Mouse (Mus musculus) lung, adult 10 weeks (tissue): ENCODE measurements around the gene Fbxo40. TPM values are rescaled to one million over a fixed set of nuclear protein-coding genes. Genes with fewer than 3 reads are reported as not detected.

Experiments
- polyA plus RNA-seq: library from polyadenylated mRNA; stranded (reverse); fragments of 350-450 nt; fragmentation: Illumina TruSeq; extraction: RNeasy Lipid Tissue Mini Kit (QIAGEN cat#74804); gene quantifications from one replicate; pipeline ENCODE4 v1.2.3, GENCODE M21; 2014; ENCODE audit warnings: low read depth, low replicate concordance; ENCODE audit not compliant: insufficient read depth

Fbxo40 gene
- 0.91 TPM for polyA plus RNA-seq

DNA sequence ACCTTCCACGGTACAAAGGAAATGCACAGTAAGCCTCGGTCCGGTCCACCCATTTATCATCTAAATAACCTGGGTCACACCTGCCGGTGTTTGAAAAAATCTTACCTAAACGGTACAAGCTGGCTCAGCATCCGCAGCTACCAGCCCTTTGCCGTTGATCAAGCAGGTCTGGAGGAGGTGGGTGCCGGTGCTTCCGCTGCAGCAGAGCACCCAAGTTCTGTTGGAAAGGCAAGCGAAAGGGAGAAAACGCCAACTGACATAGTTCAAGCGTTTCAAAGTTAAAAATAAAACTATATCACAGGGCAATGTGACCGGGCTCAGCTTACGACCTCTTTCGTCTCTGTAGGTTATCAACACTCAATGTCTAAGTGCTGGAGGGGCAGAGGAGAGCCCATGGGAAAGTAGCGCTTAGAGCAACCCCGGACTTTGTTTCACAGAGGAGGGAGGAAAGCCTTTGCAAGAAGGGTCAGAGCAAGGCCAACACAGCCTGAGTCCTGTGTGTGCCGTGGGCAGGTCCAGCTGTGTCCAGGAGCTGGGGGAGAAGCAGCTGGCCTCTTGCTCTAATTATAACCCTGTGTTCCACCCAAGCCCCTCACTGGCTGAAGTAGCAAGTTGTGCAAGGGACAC lies at the start of gene Fbxo40:
TSS of gene Fbxo40 (minus strand) at position 469 of the 627 bp plus-strand sequence.

DNA sequence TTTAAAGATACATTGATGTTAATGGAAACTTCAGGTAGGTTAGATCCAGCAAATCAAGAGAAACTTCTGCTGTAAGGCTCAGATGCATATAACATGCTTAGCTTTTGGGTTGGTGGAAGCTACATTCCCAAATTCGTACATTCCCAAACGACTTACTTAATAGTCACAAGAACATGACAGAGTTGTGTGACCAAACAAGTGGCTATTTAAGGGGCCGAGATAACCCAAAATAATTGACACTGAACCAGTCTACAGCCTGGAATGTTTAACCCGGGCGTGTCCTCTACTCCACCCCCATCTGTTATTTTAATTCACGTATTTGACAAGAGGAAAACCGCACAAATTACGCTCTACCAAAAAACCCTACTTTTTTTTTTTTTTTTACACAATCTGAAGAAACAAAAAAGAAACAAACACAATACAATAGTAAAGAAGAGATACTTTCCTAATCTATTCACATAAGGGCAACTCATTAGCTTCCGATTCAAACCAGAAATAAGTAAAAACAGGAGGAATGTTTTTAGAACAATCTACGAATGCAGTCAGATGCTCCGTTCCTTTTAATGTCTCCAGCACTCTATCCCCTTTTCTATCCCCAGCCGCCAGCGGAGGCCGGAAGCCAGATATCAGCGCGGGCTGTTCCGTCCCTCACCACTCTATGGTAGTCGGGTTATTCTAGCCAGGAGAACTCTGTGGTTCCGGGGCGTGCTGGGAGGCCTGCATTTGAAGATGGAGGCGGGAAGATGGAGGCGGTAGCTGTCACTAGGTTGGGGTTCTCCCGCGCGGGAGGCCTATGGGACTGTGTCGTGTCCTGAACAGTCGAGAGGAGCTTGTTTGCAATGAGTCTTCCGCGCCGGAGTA lies 21.0 kb upstream of the Fbxo40 start, which contains the start of gene Polq:
TSS of gene Polq (plus strand) at position 726 of the 861 bp plus-strand sequence.

DNA sequence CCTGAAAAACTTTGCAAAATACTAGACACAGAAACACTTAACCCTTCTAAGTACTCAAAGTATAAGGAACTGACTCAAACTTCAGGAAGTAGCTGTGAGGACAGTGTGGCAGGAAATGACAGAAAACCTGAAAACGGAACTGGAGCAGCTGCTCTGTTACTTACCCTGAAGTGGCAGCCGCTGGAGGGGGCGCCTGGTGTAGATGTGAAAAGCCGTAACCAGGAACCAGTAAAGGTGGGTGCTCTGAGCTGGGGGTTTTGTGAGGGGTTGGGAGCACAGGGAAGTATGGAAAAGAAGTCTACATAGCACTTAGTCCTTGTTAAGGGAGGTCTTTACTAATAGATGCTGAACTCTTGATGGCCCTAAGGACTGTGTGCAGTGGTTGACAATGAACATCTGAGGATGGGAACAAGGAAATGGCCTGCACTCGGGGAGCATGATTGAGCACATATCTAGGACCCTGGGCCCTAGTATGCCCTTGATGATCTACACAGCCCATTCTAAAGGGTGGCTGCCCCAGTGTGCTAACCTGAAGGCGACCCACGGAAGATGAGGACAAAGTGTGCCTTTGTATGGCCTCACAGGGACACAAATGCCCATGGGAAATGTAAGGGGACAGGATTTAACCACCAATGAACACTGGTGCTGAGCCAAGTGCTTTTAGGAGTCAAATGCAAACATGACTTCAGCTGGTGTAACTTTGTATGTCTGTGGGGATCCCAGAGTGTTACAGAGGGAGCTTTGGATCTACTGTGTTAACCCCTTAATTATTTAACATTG lies 55.2 kb downstream of the Fbxo40 start, which contains the start of gene Hcls1:
TSS of gene Hcls1 (plus strand) at position 143 of the 780 bp plus-strand sequence.

Other genes starting within 250 kb of the Fbxo40 start
- gene Slc15a2, start 205.5 kb downstream of the Fbxo40 start, polyA plus RNA-seq: 28.6 TPM
- gene Iqcb1, start 162.1 kb downstream of the Fbxo40 start, polyA plus RNA-seq: 11.3 TPM
- gene Eaf2, start 115.5 kb downstream of the Fbxo40 start, polyA plus RNA-seq: 1.8 TPM
- gene Golgb1, start 115.3 kb downstream of the Fbxo40 start, polyA plus RNA-seq: 13.9 TPM
- gene Hcls1, start 55.5 kb downstream of the Fbxo40 start, polyA plus RNA-seq: 31.6 TPM
- gene Polq, start 21.3 kb upstream of the Fbxo40 start, polyA plus RNA-seq: 0.23 TPM